Mouse (Mus musculus) small intestine, adult 10 weeks (tissue): Measurements from ENCODE around the gene Rbm48. TPM values are rescaled to one million over a fixed set of nuclear protein-coding genes. Genes with fewer than 3 reads are reported as not detected.

Experiments
- polyA plus RNA-seq: library from polyadenylated mRNA; stranded (reverse); fragments of 350-450 nt; fragmentation: Illumina TruSeq; extraction: RNeasy Lipid Tissue Mini Kit (QIAGEN cat#74804); gene quantifications from one replicate; pipeline ENCODE4 v1.2.3, GENCODE M21; 2014; ENCODE audit warnings: low replicate concordance

Rbm48 gene
- 14.7 TPM for polyA plus RNA-seq

GRCm38 (mm10) chr5:3596399-3596766 lies at the start of gene Rbm48:
Gene Rbm48 (minus strand): TSS chr5:3596585.

GRCm38 (mm10) chr5:3595693-3596398 lies 539 bp downstream of the Rbm48 start, which contains the start of gene Pex1:
Gene Pex1 (plus strand): TSS chr5:3596066.

GRCm38 (mm10) chr5:3571266-3571665 lies 25.1 kb downstream of the Rbm48 start, which contains the start of gene 1700109H08Rik:
Gene 1700109H08Rik (plus strand): TSS chr5:3571566.

GRCm38 (mm10) chr5:3543629-3544479 lies 52.5 kb downstream of the Rbm48 start, which contains the start of gene Fam133b:
Gene Fam133b (plus strand): TSS chr5:3543833.

Other genes with a start within 250 kb of the Rbm48 start
- 42.9 TPM for gene Fam133b, start 52.8 kb downstream of the Rbm48 start, polyA plus RNA-seq
- gene 1700109H08Rik, start 25.0 kb downstream of the Rbm48 start, polyA plus RNA-seq, result 6.5 TPM
- 34.7 TPM for gene Pex1, start 519 bp downstream of the Rbm48 start, polyA plus RNA-seq
- gene Tmbim7, start 54.6 kb upstream of the Rbm48 start, polyA plus RNA-seq, result not detected
- gene Gatad1, start 60.6 kb upstream of the Rbm48 start, polyA plus RNA-seq, result 108 TPM
- gene Ankib1, start 206.3 kb upstream of the Rbm48 start, polyA plus RNA-seq, result 59.3 TPM
- 89.4 TPM for gene Krit1, start 206.6 kb upstream of the Rbm48 start, polyA plus RNA-seq
- not detected for gene Lrrd1, start 248.6 kb upstream of the Rbm48 start, polyA plus RNA-seq